Mouse (Mus musculus) skeletal muscle tissue, postnatal 0 days (tissue): ENCODE results near the gene Myod1. TPM values are rescaled to one million over a fixed set of nuclear protein-coding genes. Genes with fewer than 3 reads are reported as not detected.

ENCODE experiments used
- polyA plus RNA-seq: library from polyadenylated mRNA; unstranded; fragments of >200 nt; fragmentation: Nextera tagmentation; extraction: Ambion mirVana; gene quantifications from 2 replicates; pipeline ENCODE4 v1.2.1, GENCODE M21; 2015

The Myod1 gene
- 67.2 and 69.4 TPM in 2 replicates for polyA plus RNA-seq

DNA sequence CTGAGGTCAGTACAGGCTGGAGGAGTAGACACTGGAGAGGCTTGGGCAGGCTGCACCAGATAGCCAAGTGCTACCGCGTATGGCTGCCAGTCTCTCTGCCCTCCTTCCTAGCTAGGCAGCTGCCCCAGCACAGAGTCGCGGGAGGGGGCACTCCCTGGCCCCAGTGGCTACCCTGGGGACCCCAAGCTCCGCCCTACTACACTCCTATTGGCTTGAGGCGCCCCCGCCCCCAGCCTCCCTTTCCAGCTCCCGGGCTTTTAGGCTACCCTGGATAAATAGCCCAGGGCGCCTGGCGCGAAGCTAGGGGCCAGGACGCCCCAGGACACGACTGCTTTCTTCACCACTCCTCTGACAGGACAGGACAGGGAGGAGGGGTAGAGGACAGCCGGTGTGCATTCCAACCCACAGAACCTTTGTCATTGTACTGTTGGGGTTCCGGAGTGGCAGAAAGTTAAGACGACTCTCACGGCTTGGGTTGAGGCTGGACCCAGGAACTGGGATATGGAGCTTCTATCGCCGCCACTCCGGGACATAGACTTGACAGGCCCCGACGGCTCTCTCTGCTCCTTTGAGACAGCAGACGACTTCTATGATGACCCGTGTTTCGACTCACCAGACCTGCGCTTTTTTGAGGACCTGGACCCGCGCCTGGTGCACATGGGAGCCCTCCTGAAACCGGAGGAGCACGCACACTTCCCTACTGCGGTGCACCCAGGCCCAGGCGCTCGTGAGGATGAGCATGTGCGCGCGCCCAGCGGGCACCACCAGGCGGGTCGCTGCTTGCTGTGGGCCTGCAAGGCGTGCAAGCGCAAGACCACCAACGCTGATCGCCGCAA lies at the start of gene Myod1:
Gene Myod1 (plus strand): TSS at position 303 of the 836 bp plus-strand sequence.

DNA sequence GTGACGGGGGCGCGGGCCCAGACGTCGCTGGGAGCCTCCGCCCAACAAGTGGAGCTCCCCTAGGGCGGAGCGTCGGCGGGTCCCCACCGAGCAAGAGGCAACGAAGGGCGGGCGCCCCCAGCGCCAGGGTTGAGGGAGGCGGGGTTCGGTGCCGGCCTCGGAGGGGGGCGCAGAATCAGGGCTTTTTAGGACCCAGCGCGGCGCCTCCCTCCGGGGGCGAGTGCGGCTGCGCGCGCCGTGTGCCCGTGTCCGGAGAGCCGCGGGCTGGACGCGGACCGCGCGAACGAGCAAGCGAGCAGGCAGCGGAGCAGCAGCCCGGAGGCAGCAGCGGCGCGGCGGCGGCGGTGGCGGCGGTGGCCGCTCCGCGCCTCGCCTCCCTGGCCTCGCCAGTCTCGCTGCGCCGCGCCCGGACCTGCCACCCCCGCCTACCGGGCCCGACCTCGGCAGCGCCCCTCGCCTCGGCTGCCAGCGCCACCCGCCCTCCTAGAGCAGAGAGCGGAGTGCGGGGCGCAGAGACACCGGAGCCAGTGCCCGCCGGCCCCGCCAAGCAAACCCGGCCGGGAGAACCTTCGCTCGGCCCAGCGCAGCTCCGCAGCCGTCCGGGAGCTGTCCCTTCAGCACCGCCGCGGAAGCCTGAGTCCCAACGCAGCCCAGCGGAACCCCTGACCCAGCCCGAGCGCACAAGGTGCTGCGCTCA lies 20.1 kb downstream of the Myod1 start, which contains the start of gene Kcnc1:
Gene Kcnc1 (plus strand): TSS at position 267 of the 697 bp plus-strand sequence.

Other genes with a start within 250 kb of the Myod1 start
- 4.9 and 5.1 TPM in 2 replicates for gene Abcc8, start 196.4 kb upstream of the Myod1 start, polyA plus RNA-seq
- not detected in 2 replicates for gene Ush1c, start 138.0 kb upstream of the Myod1 start, polyA plus RNA-seq
- 0.43 and 0.44 TPM in 2 replicates for gene Otog, start 135.5 kb upstream of the Myod1 start, polyA plus RNA-seq
- gene Kcnc1, start 20.0 kb downstream of the Myod1 start, polyA plus RNA-seq = 8.1 and 10.1 TPM in 2 replicates